Mouse (Mus musculus): ENCODE measurements at regions not wholly inside any gene's neighbourhood (a gene's known extent, or its start where the extent isn't known, plus 50 kb on each side); places are given as distances from the start of the nearest gene placed in this dataset.

GRCm38 (mm10) chr2:56784808-56785207 is 339.0 kb downstream of the Nr4a2 start:
- TF ChIP-seq POLR2A (IDR thresholded peaks at IDR 0.05; ENCODE audit: borderline replicate concordance, extremely low read depth, insufficient read depth, insufficient read length, poor library complexity, severe bottlenecking) (no peak), CTCF (IDR thresholded peaks at IDR 0.05; ENCODE audit: borderline replicate concordance, extremely low read depth, insufficient read depth, insufficient read length) (no peak)

Data from brain, embryonic 14.5 days (tissue).